Mouse (Mus musculus) lung, postnatal 14 days (tissue): ENCODE data around the gene Cpne7.
"Not testable (repeated sequence)": the region's sequence is repeated elsewhere in the genome, so short reads cannot be mapped to it uniquely, and the experiment has no call there.

Experiments used
- DNase-seq: peaks from one replicate; pipeline ENCODE4 v3.0.0; 2021

The Cpne7 gene

DNA sequence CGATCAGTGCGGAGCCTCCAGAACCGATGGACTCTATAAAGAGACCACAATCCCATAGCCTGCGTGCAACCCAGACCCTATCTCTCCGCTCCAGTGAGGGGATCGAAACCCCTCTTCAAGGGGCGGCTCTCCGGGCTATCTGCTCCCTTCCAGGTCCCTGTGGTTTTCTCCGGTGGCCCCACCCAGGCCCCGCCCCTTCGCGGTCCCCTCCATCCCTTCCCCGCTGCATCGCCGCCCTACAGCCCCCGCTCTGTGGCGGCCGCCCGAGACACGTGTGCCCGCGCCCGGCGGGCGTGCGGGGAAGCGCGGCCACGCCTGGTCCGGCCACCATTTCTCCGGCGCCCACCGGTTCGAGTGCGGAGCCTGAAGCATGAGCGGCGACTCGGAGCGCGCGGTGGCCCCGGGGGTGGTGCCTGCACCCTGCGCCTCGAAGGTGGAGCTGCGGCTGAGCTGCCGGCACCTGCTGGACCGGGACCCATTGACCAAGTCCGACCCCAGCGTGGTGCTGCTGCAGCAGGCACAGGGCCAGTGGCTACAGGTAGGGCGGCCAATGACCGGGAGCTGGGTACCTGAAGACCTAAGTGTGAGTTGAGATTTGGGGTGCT is at the start of gene Cpne7:
TSS of gene Cpne7 (plus strand) at position 248 of the 605 bp plus-strand sequence.
- no peak for DNase-seq

DNA sequence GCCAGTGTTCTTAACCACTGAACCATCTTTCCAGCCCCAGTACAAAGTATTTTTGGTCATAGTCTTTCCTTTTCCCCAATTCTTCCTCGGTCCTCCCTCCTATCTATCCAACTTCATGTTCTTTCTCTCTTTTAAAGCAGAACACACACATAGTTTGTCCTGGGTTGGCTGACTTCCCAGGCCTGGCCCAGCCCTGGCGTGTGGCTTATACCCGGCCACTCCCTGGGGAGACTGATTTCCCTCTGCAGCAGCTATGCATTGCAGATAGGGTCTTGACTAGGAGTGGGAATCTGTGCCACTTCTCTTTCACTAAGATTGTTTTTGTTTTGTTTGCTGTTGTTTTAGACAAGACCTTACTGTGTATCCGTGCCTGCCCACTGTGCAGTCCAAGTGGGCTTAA is 46.0 kb upstream of the Cpne7 start:
- peak; percentile 19 for DNase-seq

- no peak for DNase-seq
Measured at GRCm38 (mm10) chr8:123077213-123077612, 40.0 kb upstream of the Cpne7 start.

DNA sequence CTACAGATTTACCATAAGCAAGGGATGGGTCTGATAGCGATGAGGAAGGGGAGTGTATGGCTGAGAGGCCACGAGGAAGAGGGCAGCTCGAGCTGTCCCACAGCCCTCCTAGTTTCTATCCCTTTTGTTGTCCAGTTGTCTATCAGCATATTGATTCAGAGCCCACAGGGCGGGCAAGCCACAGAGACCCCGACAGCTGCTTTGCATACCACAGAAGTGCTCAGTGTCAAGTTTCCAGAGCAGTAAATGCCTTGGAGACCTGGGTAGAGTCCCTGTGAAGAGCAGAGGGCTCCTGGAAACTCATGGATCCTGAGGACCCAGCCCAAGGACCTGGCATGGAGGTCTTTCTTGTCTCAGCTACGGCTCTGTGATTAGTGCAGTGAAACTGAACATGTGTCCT is 34.2 kb upstream of the Cpne7 start:
- DNase-seq: no peak

DNA sequence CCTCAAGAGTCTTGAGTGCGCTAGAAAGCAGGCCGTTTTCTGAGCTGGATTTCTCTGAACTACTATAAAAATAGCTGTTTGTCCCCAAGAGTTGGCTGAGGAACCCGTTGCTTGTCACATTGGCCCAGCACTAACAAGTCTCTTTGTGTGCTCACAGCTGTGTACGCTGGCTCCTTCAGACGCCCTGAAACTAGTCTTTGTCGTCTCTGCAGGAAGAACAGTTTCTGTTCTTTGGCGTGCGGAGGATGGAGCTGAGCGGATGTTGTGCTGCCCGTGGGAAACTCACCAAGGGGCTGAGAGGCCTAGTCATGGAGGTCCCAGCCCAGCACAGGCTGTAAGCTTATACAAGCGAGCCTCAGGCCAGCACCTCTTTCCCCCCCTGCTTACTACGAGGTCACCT is 33.6 kb upstream of the Cpne7 start:
- DNase-seq: no peak

DNA sequence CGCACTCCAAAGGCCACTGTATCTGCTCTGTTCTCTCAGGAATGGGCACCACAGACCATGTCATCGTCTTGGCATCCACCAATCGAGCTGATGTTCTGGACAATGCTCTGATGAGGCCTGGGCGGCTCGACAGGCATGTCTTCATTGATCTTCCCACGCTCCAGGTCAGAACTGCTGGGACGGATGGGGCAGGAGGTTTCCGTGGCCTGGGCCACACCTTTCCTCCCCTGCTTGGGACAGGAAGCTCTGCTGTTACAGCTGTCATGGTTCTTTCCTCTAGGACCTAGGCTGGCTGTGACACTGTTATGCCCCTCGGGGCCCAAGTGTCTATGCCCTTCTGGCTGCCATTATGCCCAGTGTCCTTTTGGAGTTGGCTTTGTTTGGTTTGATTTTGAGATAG is 29.9 kb upstream of the Cpne7 start:
- DNase-seq: no peak

DNA sequence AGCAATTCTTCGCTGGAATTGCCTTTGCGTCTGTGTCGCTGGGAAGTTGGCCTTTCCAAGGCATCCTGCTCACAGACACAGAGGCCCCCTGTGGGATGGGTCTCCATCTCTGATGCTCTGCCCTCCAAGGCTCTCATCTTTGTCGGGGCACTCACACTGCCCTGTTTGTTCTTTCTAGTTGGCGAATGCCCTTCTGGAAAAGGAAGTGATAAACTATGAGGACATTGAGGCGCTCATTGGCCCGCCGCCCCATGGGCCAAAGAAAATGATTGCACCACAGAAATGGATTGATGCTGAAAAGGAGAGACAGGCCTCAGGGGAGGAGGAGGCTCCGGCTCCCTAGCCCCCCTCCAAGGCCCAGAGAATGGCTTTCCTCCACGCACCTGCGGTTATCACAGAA is 20.0 kb upstream of the Cpne7 start:
- DNase-seq: no peak

DNA sequence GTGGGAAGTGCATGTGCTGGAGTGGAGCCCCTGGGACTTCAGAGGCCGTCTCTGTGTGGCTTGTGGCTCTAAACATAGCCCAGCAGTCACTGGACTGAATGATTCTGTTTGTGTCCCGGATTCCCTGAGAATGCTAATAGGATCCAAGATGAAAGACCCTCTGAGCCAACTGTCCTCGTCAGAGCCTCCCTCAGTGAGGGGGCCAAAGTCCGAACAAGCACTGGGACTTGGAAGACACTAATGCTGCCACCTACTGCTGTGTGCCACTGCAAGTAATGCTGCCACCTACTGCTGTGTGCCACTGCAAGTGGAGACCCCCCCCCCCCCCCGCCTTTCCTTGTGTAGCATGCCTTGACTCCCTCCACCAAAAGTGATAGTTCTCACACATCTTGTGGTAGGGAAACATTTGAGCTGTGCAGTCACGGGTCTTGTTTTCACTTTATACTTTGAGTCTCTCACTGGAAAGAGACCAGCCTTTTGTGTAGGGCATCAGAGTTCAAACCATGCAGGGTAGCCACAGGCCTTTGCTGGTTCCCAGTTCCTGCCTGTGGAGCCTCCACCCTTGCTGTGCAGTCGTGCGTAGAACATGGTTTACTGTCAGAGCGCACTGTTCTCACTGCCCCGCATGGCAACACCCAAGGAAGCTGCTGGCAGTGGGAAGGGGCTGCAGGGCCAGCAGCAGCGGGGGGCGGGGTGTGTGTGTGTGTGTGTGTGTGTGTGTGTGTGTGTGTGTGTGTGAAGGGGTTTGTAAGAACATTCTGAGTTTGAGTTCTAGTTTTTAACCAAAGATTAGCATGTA is 19.2 kb upstream of the Cpne7 start:
- DNase-seq: peak; percentile 34

DNA sequence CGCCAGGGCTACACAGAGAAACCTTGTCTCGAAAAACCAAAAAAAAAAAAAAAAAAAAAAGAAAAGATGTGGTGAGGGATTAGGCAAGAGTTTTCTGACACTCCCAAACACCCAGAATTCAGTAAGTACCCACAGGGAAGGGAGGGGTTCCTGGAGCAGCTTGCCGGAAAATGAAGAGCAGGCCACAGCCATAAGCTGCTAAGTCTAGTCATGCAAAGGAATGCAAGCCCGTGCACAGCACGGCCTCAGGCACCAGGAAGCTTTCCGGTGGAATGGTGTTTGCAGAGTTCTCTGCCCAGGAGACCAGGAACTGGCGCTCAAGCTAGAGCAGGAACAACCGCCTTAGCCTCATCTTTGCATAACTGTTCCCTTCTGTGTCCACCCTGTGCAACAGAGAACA is 16.9 kb upstream of the Cpne7 start:
- no peak for DNase-seq

GRCm38 (mm10) chr8:123101244-123101643 is 15.9 kb upstream of the Cpne7 start:
- DNase-seq: no peak

GRCm38 (mm10) chr8:123101735-123102685 is 15.2 kb upstream of the Cpne7 start, which contains the start of gene Rpl13:
TSS of gene Rpl13 (plus strand) at chr8:123102350.
- peak; percentile 98 for DNase-seq

- not testable (repeated sequence) for DNase-seq
Measured at GRCm38 (mm10) chr8:123102855-123103254, 14.3 kb upstream of the Cpne7 start.

- DNase-seq: no peak
Measured at GRCm38 (mm10) chr8:123103285-123103684, 13.9 kb upstream of the Cpne7 start.

DNA sequence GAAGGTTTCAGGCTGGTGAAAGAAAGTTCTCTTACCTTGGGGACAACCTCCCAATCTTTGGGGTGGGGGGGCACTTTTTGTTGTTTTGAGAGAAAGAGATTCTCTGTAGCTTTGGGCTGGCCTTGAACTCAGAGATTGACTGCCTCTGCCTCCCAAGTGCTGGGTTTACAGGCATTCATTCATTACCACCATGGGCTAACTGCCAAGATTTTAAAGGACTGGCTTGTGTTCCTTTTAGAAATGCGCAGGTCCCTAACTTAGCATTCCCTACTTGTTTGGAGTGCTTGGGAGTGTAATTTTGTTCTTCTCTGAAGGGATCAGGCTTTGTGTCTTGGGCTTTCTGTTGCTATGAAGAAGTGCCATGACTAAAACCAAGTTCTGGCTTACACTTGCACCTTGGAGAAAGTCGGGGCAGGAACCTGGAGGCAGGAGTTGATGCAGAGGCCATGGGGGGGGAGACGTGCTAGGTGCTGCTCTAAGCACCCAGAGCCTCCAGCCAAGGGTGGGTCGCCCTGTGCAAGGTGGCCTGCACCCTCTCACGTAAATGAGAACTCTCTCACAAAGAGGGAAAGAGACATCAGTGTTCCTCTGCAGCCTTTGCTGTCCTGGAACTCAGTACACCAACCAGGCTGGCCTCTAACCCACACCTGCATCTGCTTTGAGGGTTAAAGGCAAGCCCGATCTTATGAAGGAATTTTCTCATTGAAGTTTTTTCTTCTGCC is 13.0 kb upstream of the Cpne7 start:
- no peak for DNase-seq

GRCm38 (mm10) chr8:123105553-123106326 is 11.4 kb upstream of the Cpne7 start:
- no peak for DNase-seq

DNA sequence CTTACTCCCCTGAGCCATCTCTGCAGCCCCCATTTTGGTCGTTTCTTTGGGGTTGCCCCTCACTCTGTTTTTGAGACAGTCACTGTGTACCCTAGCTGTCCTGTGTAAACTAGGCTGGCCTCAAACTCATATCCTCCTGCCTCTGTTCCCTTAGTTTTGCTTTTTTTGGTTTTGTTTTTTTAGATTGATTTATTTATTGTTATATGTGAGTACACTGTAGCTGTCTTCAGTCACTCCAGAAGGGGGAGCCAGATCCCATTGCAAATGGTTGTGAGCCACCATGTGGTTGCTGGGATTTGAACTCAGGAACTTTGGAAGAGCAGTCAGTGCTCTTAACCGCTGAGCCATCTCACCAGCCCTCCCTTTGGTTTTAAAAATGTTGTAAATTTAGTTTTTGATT is 10.6 kb upstream of the Cpne7 start:
- DNase-seq: peak; percentile 33

DNA sequence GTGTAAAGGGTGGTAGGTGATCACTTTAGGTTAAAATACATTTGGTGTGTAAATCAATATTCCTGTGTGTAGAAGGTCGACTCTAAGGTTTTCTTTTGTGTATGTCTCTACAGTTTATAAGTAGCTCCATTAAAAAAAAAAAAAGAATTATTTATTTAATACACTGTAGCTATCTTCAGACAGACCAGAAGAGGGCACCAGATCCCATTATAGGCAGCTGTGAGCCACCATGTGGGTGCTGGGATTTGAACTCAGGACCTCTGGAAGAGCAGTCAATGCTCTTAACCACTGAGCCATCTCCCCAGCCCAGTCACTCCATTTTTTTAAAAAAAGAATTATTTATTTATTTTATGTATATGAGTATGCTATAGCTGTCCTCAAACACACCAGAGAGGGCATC is 9.2 kb upstream of the Cpne7 start:
- DNase-seq: no peak

GRCm38 (mm10) chr8:123108953-123109352 is 8.2 kb upstream of the Cpne7 start:
- DNase-seq: no peak

GRCm38 (mm10) chr8:123110649-123111048 is 6.5 kb upstream of the Cpne7 start:
- peak; percentile 69 for DNase-seq

GRCm38 (mm10) chr8:123112892-123113291 is 4.3 kb upstream of the Cpne7 start:
- DNase-seq: no peak

DNA sequence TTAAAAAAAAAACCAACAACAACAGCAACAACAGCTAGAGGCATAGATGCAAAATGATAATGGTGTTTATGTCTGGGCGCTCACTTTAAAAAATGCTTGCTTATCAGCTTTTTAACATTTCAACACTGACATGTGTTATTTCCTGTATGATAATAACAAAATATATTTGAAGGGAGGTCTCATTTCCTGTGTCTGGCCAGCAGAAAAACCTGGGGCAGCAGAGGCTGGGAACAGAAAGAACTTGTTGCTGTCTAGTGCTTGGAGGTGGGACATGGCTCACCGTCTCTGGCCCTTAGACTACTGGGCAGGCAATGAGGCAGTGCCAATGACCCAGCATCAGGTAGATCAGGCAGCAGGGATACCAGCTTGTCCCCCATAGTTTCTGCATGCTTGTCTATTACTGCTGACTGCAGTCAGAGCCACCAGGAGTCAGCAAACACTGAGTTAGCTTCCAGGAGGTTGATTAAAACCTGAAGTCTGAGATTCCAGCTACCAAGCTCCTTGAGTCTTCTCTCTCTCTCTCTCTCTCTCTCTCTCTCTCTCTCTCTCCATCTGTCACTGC is 3.2 kb upstream of the Cpne7 start:
- no peak for DNase-seq

DNA sequence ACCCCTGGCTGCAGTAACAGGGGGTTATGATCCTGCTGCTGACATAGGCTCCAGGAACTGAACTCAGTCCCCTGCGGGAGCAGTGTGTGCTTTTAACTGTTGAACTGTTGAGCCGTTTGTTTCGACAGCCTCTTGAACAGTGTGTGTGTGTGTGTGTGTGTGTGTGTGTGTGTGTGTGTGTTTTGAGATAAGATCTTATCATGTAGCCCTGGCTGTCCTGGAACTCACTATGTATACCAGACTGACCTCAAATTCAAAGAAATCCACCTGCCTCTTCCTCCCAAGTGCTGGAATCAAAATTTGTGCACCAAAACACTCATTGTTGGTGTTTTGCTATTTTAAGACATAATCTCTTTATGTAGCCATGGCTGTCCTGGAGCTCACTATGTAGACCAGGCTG is 2.5 kb upstream of the Cpne7 start:
- DNase-seq: no peak
